Mouse (Mus musculus) brown adipose tissue, adult 24 weeks (tissue): Measurements from ENCODE around the gene Smim22. TPM values are rescaled to one million over a fixed set of nuclear protein-coding genes. Genes with fewer than 3 reads are reported as not detected.

ENCODE experiments used
- H3K27ac ChIP-seq: fragments of 200-500 bp; replicated peaks from 2 replicates; pipeline ENCODE4 v1.5.1; 2012; ENCODE audit warnings: low read depth, mild to moderate bottlenecking, low read length
- H3K4me1 ChIP-seq: fragments of 200-500 bp; 2 replicates; pipeline ENCODE4 v1.6.1; 2012; ENCODE audit warnings: low read length, mixed read lengths; ENCODE audit not compliant: control insufficient read depth, insufficient read depth, insufficient read length
- H3K4me3 ChIP-seq: fragments of 200-500 bp; 2 replicates; pipeline ENCODE4 v1.5.1; 2012; ENCODE audit warnings: low read depth, mild to moderate bottlenecking, low read length, moderate library complexity; ENCODE audit not compliant: insufficient read depth
- polyA plus RNA-seq: library from polyadenylated mRNA; stranded (reverse); fragments of >200 nt; gene quantifications from 2 replicates; pipeline ENCODE4 v1.2.4, GENCODE M21; 2012; ENCODE audit not compliant: missing spikeins, insufficient read depth, insufficient read length

The Smim22 gene
- polyA plus RNA-seq, result not detected in 2 replicates

- peaks cover 1% of the 10 kb centered on the region; the same call in 1 of the 2 replicates for H3K4me1 ChIP-seq
- no peak within 1 kb of the TSS for H3K27ac ChIP-seq
- H3K4me3 ChIP-seq, result no peak within 1 kb of the TSS
These were observed at the start of gene Smim22 for GRCm38 (mm10) chr16:5007067-5007466. Gene Smim22, plus strand, starts transcription at chr16:5007288.

GRCm38 (mm10) chr16:4957446-4957845 lies 49.6 kb upstream of the Smim22 start:
- no peak overlapping the region for H3K4me3 ChIP-seq
- no peaks in the 10 kb centered on the region; the same call in 1 of the 2 replicates for H3K4me1 ChIP-seq
- no peak overlapping the region for H3K27ac ChIP-seq

- no peak overlapping the region for H3K4me3 ChIP-seq
- H3K4me1 ChIP-seq, result peaks cover 4% of the 10 kb centered on the region
- no peak overlapping the region for H3K27ac ChIP-seq
These were observed 46.8 kb upstream of the Smim22 start for GRCm38 (mm10) chr16:4960260-4960659.

- H3K4me1 ChIP-seq, result peaks cover 4% of the 10 kb centered on the region
- peak overlapping the region; percentile 69 for H3K4me3 ChIP-seq
- no peak overlapping the region for H3K27ac ChIP-seq
These were observed 43.7 kb upstream of the Smim22 start for GRCm38 (mm10) chr16:4963346-4963745.

- H3K4me3 ChIP-seq, result peak within 1 kb of the TSS; percentile 69
- peaks cover 4% of the 10 kb centered on the region for H3K4me1 ChIP-seq
- H3K27ac ChIP-seq, result peak within 1 kb of the TSS; percentile 46
These were observed 43.0 kb upstream of the Smim22 start, which contains the start of gene Anks3 for GRCm38 (mm10) chr16:4963797-4964709. Gene Anks3, minus strand, starts transcription at chr16:4964205.

- H3K27ac ChIP-seq, result peak overlapping the region; percentile 46
- peaks cover 4% of the 10 kb centered on the region for H3K4me1 ChIP-seq
- H3K4me3 ChIP-seq, result peak overlapping the region; percentile 69
These were observed 42.2 kb upstream of the Smim22 start for GRCm38 (mm10) chr16:4964731-4965391.

GRCm38 (mm10) chr16:4965392-4966129 lies 41.5 kb upstream of the Smim22 start:
- Histone ChIP-seq H3K27ac (no peak overlapping the region), H3K4me3 (no peak overlapping the region), H3K4me1 (peaks cover 4% of the 10 kb centered on the region)

GRCm38 (mm10) chr16:4968426-4968825 lies 38.7 kb upstream of the Smim22 start:
- no peak overlapping the region for H3K27ac ChIP-seq
- H3K4me3 ChIP-seq, result no peak overlapping the region
- peaks cover 4% of the 10 kb centered on the region for H3K4me1 ChIP-seq

- 0 out of 2 replicates have a peak, but pooled peaks cover 3% of the 10 kb centered on the region for H3K4me1 ChIP-seq
- H3K4me3 ChIP-seq, result no peak overlapping the region
- H3K27ac ChIP-seq, result no peak overlapping the region
These were observed 37.8 kb upstream of the Smim22 start for GRCm38 (mm10) chr16:4969055-4969843.

- Histone ChIP-seq H3K27ac (no peak overlapping the region), H3K4me3 (no peak overlapping the region), H3K4me1 (0 out of 2 replicates have a peak, but pooled peaks cover 3% of the 10 kb centered on the region)
These were observed 35.5 kb upstream of the Smim22 start for GRCm38 (mm10) chr16:4971626-4972025.

- Histone ChIP-seq H3K27ac (no peak overlapping the region), H3K4me3 (no peak overlapping the region), H3K4me1 (0 out of 2 replicates have a peak, but pooled peaks cover 3% of the 10 kb centered on the region)
These were observed 32.6 kb upstream of the Smim22 start for GRCm38 (mm10) chr16:4974521-4974920.

- 0 out of 2 replicates have a peak, but pooled peaks cover 3% of the 10 kb centered on the region for H3K4me1 ChIP-seq
- H3K27ac ChIP-seq, result no peak overlapping the region
- H3K4me3 ChIP-seq, result no peak overlapping the region
These were observed 30.9 kb upstream of the Smim22 start for GRCm38 (mm10) chr16:4976180-4976579.

GRCm38 (mm10) chr16:4978275-4979051 lies 28.6 kb upstream of the Smim22 start:
- H3K4me3 ChIP-seq, result no peak overlapping the region
- no peak overlapping the region for H3K27ac ChIP-seq
- no peaks in the 10 kb centered on the region for H3K4me1 ChIP-seq
